Mouse (Mus musculus): ENCODE results near the gene Hcn2.

Gene Hcn2

DNA sequence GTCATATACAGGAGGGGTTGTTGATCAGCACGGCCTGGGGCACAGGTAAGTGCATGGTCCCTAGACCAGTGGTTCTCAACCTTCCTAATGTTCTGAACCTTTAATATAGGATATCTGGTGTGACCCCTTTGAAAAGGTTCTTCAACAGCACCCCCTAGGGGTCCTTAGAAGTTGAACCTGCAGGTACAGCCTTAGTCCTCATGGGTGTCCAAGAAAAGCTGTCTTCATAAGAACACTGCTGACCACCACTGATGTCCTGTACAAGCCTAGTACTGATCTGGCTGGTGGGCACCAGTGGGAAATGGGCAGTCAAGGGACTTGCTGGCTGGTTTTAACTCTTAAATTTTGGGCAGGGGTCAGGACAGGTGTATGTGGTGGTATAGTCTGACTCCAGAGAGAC is 4.4 kb upstream of the Hcn2 start:
- no peak for DNase-seq

DNA sequence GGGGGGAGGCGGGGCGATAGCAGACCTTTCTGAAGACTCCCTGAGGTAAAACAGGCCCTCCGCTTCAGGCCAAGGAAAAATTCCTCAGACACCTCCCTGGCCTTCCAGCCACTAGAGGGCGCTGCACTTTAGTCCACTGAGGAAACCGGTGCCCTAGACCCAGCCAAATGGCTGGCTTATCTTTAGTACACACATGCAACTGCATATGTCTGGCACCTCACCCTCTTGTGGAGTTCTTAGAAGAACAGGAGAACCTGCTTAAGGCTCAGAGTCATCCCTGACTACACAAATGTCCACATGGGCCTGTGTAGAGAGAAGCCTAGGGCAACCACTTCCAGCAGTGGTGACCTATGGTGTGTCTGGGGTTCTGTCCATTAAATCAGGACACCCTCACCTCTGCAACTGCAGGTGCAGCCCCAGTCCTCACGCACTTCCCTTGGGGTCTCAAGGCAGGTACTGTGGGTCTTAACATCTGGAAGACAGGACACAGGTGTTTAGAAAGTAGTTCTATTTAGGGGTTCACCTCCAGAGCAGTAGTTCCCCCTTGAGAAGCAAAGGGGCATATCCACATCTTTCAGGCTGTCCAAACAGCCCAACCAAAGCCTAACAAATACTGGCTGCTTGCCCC is 3.8 kb upstream of the Hcn2 start:
- peak; percentile 62 for DNase-seq

DNA sequence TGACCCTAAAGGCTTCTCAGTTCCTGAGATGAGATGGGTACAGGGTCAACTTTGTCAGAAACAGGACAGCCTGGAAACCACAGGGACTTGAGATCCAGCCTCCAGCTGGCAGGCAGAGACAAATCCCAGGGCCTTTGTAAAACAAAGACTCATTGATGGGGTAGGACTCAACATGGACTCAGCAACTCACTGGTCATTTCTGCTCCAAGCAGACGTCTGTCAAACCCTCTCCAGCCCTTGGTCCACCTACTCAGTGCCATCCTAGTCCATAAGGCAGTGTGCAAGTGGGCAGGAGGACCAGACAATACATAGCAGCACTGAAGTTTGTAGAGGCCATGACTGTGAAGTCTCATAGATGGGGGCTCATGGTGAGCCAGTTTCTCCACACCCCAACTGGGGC is 3.3 kb upstream of the Hcn2 start:
- DNase-seq: no peak

DNA sequence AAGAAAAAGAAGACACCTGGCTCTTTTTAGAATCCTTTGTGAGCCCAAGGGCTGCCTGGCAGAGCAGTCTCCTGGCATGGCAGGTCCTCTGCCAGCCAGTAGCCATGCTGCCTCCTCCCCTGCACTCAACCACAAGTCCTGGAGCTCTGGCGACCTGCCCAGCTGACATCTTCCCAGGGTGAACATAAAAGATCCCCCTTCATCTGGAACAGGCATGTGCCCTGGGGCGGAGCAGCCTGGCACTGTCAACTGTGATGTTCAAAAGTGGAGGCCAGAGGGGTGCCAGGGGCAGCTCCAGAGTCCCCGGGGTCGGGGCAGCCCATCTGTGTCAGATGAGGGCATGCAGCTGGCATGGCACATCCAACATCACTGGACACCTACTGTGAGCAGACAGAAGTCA is 1.4 kb upstream of the Hcn2 start:
- no peak for DNase-seq

DNA sequence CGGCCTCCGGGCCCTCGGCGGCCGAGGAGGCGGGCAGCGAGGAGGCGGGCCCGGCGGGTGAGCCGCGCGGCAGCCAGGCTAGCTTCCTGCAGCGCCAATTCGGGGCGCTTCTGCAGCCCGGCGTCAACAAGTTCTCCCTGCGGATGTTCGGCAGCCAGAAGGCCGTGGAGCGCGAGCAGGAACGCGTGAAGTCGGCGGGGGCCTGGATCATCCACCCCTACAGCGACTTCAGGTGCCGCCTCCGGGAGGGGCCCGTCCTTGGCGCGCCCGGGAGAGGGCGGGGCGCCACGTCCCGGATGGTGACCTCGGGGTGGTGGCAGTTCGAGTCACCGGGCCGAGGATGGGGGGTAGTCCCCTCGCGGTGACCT is 538 bp downstream of the Hcn2 start:
- DNase-seq: no peak

DNA sequence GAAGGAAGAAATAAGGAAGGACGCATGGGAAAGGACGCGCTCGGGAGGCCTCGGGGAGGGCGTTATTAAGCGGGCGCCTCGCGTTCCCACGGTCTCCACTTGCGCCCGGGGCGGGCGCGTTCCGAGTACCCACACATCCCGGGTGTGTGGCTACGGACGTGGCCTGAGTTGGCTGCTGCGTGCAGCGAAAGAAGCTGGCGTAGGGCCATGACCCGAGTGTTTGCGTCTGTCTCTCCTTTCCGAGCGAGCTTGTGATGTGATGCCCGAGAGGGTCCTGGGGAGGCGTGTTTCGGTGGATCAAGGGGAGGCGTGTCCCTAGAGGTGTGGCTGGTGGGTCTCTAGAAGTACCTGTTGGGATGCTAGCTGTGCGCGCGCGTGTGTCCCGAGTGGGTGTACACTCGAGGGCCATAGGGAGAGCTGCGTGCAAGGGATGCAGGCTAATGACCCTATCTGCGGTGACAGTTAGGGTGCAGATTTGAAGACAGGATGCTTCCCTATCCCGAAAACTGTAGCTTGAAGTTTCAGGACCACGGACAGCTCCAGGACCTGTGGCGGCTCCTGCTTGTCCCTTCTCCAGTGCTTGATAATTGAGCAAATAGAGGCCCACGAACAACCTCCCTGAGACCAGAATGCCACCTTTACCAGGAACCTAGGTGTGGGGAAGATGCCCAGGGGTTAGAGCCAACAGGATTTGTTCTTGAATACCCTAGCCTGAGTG is 1.4 kb downstream of the Hcn2 start:
- DNase-seq: no peak

DNA sequence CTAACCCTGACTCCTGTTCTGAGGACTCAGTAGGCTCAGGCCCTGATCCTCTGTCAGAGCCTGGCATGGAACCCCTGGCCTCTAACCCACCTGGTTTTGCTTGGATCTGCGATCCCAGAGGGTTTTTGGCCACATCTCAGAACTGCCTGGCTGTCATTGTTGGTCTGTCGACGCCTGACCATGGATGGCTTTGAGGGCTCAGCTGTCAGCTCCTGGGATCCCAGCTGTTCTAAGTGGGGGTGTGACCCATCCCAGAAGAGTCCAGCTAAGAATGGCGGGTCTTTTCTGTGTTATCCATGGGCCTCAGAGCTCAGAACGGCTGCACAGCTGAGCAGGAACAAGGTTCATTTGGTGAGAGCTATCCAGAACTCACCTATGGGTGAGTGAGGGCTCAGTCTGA is 4.7 kb downstream of the Hcn2 start:
- DNase-seq: no peak

DNA sequence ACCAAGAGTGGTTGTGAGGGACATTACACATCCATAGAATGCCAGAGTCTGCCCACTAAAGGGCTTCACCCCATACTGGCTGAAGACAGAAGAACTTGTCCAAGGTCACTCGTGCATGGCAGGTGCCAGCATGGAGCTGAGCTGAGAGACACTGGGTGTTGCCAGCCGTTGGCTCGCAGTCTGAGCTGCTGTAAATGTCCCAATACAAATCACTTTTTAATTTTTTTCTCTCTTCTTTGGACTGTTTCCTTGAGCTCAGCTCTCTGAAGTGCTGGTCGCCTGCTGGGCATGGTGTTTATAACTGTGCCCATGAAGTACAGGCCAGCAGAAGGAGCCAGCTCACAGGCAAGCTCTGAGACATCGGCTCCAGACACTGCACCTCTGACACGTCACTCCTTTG is 6.6 kb downstream of the Hcn2 start:
- no peak for DNase-seq

DNA sequence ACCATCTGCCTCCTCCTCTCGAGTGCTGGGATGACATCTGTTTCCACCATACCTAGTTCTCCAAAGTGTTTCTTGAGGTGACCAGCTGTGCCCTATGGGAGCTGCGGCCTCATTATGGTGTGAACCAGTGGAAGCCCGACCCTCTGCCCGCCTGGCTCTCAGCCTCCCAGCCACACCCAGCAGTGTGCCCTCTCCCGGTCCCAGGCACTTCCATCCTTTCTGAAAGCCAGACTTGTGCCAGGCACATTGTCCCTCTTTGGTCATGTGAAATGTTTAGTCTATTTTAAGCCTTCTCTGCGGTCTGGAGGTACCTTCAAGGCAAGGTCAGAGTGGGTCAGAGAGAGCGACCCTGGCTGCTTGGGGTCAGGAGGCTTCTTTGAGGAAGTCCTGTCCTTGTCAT is 7.3 kb downstream of the Hcn2 start:
- DNase-seq: no peak

DNA sequence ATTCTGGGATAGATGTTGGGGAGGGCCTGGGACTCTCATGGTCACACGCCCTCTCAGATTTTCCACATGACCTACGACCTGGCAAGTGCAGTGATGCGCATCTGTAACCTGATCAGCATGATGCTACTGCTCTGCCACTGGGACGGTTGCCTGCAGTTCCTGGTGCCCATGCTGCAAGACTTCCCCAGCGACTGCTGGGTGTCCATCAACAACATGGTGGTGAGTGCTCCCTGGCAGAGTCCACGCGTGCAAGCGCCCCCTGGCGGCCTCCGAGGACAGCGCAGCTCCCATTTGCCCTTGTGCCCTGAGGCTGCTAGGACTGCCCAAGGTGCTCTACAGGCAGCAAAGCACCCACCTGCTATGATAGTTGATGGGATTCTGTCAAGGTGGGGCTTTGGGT is 9.7 kb downstream of the Hcn2 start:
- peak; percentile 63 for DNase-seq

DNA sequence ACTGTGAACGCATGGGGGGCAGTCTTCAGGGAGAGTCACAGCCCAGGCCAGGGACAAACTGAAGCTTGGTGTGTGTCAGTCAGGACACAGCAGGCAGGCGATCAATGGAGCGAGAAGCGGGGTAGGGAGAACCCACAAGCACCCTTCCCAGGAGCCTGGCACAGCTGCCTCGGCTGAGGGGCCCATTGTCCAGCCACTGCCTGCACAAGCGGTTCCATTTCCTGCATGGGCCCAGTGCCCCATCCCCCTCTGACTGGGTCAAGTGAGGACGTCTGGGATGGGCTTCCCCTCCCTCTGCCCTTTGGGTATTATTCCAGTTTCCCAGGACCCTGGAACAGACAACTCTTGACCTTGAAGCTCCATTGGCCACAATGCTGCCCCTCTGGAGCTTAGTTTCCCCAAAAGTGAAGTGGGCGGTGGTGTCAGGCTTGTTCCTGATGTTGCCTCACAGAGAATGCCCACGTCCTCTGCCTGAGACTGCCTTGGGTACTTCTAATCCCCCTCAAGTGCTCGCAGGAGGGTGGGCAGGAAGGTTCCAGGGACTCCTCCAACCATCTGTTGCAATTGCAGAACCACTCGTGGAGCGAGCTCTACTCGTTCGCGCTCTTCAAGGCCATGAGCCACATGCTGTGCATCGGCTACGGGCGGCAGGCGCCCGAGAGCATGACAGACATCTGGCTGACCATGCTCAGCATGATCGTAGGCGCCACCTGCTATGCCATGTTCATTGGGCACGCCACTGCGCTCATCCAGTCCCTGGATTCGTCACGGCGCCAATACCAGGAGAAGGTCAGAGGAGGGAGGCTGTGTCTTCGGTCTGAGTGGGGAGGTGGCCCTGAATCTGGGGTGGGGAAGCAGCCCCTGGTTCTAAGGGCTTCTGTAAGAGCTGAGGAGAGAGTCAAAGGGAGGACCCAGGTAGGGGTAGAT is 12.2 kb downstream of the Hcn2 start:
- no peak for DNase-seq

DNA sequence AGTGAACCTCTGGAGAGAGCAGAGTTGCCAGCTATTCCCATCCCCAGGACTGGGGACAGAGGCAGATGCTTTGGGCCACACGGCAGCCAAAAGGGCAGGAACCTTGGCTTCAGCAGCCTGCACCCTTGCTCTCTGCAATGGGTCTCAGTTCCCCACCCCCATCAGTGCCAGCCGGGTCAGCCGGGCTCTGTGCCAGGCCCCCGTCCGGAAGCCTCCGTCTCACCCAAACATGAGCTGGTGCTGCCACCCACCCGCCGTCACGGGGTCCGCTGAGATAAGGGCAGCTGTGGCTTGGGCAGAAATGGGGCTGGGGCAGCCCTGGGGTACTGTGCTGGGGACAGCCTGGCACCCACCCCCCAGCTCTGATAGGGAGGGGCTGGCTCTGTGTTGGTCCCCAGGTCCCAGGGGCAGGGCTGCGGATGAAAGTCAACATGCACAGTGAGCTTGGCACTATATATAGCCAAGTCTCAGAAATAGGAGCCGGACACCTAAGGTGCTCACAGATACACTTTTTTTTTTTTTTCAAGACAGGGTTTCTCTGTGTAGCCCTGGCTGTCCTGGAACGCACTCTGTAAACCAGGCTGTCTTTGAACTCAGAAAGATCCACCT is 13.0 kb downstream of the Hcn2 start:
- no peak for DNase-seq

DNA sequence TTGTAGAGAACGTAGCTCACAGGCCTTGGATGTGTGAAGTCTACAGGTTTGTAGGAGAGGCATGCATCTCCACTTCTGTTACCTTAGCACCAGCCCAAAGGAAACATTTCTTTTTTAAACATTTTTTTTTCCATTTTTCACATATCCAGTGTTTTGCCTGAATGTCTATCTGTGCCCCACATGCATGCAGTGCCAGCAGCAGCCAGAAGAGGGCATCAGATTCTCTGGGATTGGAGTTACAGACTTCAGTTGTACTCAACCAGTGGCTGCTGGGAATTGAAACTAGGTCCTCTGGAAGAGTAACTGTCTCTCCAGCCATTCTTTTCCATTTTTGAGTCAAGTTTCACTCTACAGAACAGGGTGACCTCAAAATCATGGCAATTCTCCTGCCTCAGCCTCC is 16.1 kb downstream of the Hcn2 start:
- no peak for DNase-seq

DNA sequence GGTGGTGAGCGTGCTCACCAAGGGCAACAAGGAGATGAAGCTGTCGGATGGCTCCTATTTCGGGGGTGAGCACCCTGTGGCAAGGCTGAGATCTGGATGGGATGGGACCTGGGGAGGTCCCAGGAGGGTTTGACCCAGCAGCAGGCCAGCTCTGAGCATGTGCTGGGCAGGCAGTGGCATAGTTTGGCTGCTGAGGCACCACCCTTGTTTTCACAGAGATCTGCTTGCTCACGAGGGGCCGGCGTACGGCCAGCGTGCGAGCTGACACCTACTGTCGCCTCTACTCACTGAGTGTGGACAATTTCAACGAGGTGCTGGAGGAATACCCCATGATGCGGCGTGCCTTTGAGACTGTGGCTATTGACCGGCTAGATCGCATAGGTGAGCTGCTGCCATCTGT is 17.4 kb downstream of the Hcn2 start:
- DNase-seq: no peak

DNA sequence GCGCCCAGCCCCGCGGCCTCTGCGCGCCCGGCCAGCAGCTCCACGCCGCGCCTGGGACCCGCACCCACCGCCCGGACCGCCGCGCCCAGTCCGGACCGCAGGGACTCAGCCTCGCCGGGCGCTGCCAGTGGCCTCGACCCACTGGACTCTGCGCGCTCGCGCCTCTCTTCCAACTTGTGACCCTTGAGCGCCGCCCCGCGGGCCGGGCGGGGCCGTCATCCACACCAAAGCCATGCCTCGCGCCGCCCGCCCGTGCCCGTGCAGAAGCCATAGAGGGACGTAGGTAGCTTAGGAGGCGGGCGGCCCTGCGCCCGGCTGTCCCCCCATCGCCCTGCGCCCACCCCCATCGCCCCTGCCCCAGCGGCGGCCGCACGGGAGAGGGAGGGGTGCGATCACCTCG is 18.9 kb downstream of the Hcn2 start:
- no peak for DNase-seq

DNA sequence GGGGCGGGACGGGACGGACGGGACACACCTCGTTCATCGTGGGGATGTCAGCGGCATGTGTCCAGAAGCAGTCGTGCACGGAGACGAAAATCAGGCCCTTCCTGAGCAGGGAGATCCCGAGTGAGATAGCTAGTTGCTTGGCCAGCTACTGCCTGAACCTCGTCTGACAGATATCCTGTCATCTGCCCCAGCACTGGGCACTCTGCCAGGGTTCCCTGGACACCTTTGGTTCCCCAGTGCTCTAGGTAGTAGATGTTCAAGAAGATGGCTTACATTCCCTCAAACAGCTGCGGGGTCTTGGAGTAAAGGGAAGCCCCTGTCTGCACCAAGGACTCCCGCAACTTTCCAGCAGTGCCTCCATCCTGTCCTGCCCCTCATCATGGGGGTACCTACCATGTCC is 20.3 kb downstream of the Hcn2 start:
- no peak for DNase-seq

DNA sequence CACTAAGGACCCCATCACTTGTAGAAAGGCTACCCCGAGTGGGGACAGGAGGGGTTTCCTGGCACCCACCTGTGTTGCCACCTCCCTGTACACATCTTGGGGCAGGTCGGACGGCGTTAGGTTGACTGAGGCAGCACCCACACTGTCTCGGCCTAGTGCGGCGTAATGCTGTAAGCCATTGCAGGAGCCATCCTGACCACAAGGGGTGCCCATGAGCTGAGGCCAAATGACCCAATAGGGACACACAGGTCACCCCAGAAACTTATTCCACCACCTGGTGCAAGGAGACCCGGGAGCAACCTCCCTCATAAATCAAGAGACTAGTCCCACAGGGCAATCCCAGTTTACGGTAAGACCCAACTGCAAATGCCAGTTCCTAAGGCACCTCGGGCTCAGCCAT is 21.8 kb downstream of the Hcn2 start:
- no peak for DNase-seq

DNA sequence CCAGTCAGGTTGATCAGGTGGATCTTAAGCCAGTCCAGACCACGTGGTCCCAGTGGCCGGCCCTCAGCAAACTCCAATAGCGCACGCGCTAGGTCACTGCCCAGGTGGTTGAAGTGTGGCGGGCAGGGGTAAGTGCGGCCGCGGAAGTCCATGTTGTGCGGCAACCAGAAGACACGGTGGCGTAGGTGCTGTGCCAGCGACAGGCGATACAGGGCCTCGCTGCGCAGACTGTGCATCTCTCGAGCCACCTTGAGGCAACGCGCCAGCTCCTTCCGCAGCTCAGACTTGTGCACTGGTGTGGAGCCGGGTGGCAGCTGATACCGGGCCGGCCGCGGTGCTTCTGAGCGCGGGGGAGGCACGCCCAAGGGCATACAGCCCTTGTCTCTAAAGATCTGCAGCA is 22.8 kb downstream of the Hcn2 start:
- DNase-seq: no peak

DNA sequence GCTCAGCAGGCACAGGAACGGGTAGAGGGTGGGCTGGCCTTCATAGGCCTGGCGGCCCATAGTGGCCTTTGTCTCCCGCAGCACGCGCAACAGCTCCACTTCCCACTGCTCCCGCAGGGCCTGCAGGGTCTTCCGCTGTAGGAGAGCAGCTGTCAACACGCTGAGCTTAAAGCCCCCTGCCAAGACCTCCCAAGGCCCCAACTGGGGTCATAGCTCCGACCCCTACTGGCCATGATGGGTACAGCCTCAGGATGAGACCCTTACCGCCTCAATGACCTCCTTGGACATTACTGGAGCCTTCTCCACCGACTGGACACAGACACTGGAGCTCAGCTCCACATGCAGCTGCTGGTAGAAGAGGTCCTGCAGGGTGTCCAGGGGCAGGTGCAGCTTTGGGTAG is 24.4 kb downstream of the Hcn2 start:
- DNase-seq: no peak

DNA sequence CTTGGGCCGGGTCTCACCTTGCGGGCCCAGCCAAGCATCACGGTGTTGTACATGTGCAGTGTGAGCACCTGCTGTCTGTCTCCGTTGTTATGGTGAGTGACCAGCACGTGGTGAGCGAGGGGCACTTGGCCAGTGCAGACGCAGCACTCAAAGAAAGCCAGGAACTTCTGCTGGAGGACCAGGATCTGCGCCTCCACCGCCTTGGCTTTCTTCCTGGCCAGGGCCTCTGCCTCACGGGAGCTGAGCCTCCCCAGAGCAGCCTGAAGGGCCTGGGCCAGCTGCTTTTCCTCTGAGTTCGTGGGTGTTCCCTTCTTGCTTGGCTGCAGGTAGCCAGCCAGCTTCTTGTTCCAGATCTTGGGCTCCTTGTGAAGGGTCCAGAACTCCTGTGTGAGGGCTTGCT is 26.7 kb downstream of the Hcn2 start:
- DNase-seq: no peak

DNA sequence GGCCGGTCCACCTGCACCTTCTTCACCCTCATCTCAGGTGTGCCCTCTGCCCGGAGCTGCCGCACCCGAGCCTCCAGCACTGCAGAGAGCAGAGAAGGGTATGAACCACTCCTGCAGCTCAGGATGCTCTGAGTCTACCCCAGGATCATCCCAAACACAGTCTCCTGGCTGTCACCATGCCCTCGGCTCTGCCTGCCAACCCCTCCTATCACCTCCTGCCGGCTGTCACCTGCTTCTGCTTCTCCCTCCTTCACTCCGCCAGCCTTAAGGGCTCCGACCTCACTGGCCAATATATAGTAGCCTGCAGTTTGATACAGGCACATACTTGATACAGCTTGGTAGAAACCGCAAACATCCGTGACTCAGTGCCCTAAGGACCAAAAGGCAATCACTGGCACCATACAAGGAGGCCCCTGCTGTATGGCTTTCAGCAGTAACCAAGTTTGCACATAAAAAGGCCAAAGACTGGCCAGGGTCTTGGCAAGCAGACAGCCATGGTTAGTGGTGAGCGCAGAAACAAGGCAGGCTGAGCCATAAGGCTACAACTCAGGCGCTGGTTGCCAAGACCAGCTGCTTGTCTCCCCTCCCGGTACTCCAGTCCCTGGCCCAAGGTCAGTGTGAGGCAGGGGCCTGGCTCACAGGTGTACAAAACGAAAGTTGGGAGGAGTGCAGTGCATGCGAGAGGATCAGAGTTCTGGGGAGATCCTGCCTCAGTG is 27.4 kb downstream of the Hcn2 start:
- no peak for DNase-seq

DNA sequence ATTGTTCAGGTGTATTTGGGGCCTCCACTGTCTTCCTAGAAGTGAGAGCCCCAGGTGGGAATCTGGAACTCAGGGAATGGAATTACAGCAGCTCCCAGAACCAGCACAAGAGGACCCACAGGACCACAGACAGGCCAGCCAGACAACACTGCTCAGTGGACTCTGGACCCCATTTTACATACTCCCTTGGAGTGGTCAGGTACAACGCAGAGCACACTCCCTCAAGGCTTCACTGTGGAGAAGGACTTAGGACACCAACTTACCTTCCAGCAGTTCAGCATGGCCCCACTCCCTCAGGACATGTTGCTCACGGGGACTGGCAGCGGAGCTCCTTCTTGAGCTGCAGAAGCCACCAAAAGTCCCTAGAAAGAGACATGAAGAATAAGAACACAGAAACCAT is 29.0 kb downstream of the Hcn2 start:
- DNase-seq: peak; percentile 47

Data from kidney, adult 11 months (tissue).